Mouse (Mus musculus): ENCODE measurements around the gene Rock2.

DNA sequence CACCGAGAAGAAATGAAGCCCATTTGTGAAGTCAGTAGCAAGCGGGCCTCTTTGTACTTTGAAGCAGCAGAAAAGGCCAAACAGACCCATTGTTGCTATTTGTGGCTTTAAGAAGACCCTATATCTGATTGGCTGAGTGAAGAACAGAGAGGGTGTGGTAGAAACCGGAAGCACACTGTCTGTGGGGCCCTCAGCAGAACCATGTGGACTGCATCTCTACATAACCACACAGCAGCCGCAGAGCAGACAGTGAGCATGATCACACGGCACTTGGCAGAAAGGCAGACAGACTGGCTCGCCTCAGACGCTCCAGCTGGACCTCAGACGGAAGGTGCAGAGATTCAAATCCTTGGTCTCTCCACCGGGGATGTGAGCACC, 138.8 kb downstream of the Rock2 start:
- TF ChIP-seq CTCF (IDR thresholded peaks at IDR 0.05; ENCODE audit: insufficient read depth, low read depth, low read length): no peak
- TF ChIP-seq POLR2A (IDR thresholded peaks at IDR 0.05; ENCODE audit: insufficient read depth, low read depth, low read length): no peak
